ENCODE assay signal across 9 mouse cellular contexts in the genomic region with DNA sequence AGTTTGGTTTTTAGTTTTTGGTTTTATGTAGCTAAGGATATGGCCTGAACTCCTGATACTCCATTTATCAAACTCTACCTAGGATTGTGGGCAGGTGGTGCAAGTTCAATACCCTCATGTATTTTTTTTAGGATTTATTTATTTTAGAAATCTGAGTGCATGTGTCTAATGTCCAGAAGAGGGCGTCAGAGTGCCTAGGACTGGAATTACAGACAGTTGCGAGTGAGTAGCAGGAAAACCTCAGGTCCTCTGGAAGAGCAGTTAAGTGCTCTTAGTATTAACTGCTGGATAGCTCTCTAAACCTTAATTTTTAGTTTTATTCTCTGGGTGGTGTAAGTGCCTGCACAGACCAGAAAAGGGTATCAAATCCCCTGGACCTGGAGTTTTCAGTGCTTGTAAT. TPM values are rescaled to one million over a fixed set of nuclear protein-coding genes. Genes with fewer than 3 reads are reported as not detected.
A peak's percentile ranks its signal among the peaks of the same experiment; 100 is the strongest.
DNase-seq lines count a peak whose midpoint lies in the region; ATAC-seq lines count a peak whose summit lies in the region.
"Had no signal": no experiment of that assay in that cellular context is flagged by ENCODE, and none has a peak within 500 bp of the region (broad histone marks: within the 10 kb centered on the region; RNA-seq: fewer than 3 reads in every experiment).

No protein-coding gene starts in this region.

- H3K4me2 ChIP-seq in forebrain, embryonic 14.5 days (ENCODE audit: low read length): no peak overlapping the region
- H3K4me2 ChIP-seq in forebrain, embryonic 16.5 days (ENCODE audit: low read length): no peak overlapping the region
- no peak overlapping the region for H3K4me2 ChIP-seq in midbrain, embryonic 14.5 days (ENCODE audit: low read length)
- H3K4me2 ChIP-seq in midbrain, embryonic 13.5 days (replicated peaks): no peak overlapping the region

- H3K27me3 ChIP-seq in forebrain, embryonic 14.5 days (replicated peaks; ENCODE audit: control insufficient read depth, insufficient read depth, low read length): no peaks in the 10 kb centered on the region
- H3K27me3 ChIP-seq in forebrain, embryonic 16.5 days (replicated peaks; ENCODE audit: control insufficient read depth, insufficient read depth, low read length): no peaks in the 10 kb centered on the region
- H3K27me3 ChIP-seq in midbrain, embryonic 14.5 days (ENCODE audit: control insufficient read depth, insufficient read depth, low read length): no peaks in the 10 kb centered on the region
- H3K27me3 ChIP-seq in midbrain, embryonic 13.5 days: no peaks in the 10 kb centered on the region
- H3K27me3 ChIP-seq in splenic B cell, adult 2 months (ENCODE audit: control insufficient read depth, insufficient read depth, low read length, poor library complexity, severe bottlenecking): no peaks in the 10 kb centered on the region

- no peaks in the 10 kb centered on the region for H3K4me1 ChIP-seq in forebrain, embryonic 14.5 days (ENCODE audit: control insufficient read depth, insufficient read depth, low read length)
- H3K4me1 ChIP-seq in forebrain, embryonic 16.5 days (replicated peaks; ENCODE audit: control insufficient read depth, insufficient read depth, low read length): no peaks in the 10 kb centered on the region
- no peaks in the 10 kb centered on the region for H3K4me1 ChIP-seq in midbrain, embryonic 14.5 days (ENCODE audit: control insufficient read depth, insufficient read depth, low read length)
- H3K4me1 ChIP-seq in midbrain, embryonic 13.5 days (replicated peaks): no peaks in the 10 kb centered on the region

- no peak overlapping the region for H3K27ac ChIP-seq in forebrain, embryonic 14.5 days (ENCODE audit: low read depth, low read length)
- no peak overlapping the region for H3K27ac ChIP-seq in forebrain, embryonic 16.5 days (ENCODE audit: low read length)
- no peak overlapping the region for H3K27ac ChIP-seq in midbrain, embryonic 14.5 days (replicated peaks; ENCODE audit: low read depth, low read length)
- no peak overlapping the region for H3K27ac ChIP-seq in midbrain, embryonic 13.5 days
- H3K27ac ChIP-seq: heart, embryonic 10.5 days had no signal

- H3K9me3 ChIP-seq in forebrain, embryonic 14.5 days (replicated peaks; ENCODE audit: control insufficient read depth, low read length): peaks cover 3% of the 10 kb centered on the region; the same call in 1 of the 2 replicates
- H3K9me3 ChIP-seq in forebrain, embryonic 16.5 days (ENCODE audit: control insufficient read depth, low read length): no peaks in the 10 kb centered on the region
- no peaks in the 10 kb centered on the region for H3K9me3 ChIP-seq in midbrain, embryonic 14.5 days (ENCODE audit: control insufficient read depth, low read length)
- no peaks in the 10 kb centered on the region for H3K9me3 ChIP-seq in midbrain, embryonic 13.5 days
- H3K9me3 ChIP-seq: heart, embryonic 10.5 days had no signal

- no peak overlapping the region for H3K4me3 ChIP-seq in forebrain, embryonic 14.5 days (ENCODE audit: low read depth, low read length)
- H3K4me3 ChIP-seq in forebrain, embryonic 16.5 days (replicated peaks; ENCODE audit: low read length): no peak overlapping the region
- H3K4me3 ChIP-seq in midbrain, embryonic 14.5 days (replicated peaks; ENCODE audit: low read depth, low read length): no peak overlapping the region
- H3K4me3 ChIP-seq in midbrain, embryonic 13.5 days (replicated peaks): no peak overlapping the region
- H3K4me3 ChIP-seq: heart, embryonic 10.5 days had no signal

- ATAC-seq in forebrain, embryonic 14.5 days: no peak
- no peak for ATAC-seq in forebrain, embryonic 16.5 days
- ATAC-seq in midbrain, embryonic 14.5 days (ENCODE audit: low FRiP score, low TSS enrichment): no peak
- no peak for ATAC-seq in midbrain, embryonic 13.5 days
- ATAC-seq in common myeloid progenitor, adult 5-6 weeks (replicated peaks; ENCODE audit: low read depth, poor library complexity, severe bottlenecking): peak; percentile 68
- no peak for ATAC-seq in activated CD4-positive, CD25-positive, alpha-beta regulatory T cell, adult 4 months

- H3K36me3 ChIP-seq in forebrain, embryonic 14.5 days (ENCODE audit: control insufficient read depth, insufficient read depth, low read length): no peaks in the 10 kb centered on the region
- no peaks in the 10 kb centered on the region for H3K36me3 ChIP-seq in forebrain, embryonic 16.5 days (ENCODE audit: control insufficient read depth, insufficient read depth)
- H3K36me3 ChIP-seq in midbrain, embryonic 14.5 days (ENCODE audit: control insufficient read depth, insufficient read depth, low read length): no peaks in the 10 kb centered on the region
- peaks cover 5% of the 10 kb centered on the region; the same call in 1 of the 2 replicates for H3K36me3 ChIP-seq in midbrain, embryonic 13.5 days
- H3K36me3 ChIP-seq in splenic B cell, adult 2 months (ENCODE audit: control insufficient read depth, insufficient read depth, low read length, poor library complexity, severe bottlenecking): 0 out of 2 replicates have a peak, but pooled peaks cover 2% of the 10 kb centered on the region

- H3K9ac ChIP-seq in forebrain, embryonic 14.5 days (ENCODE audit: low read length): no peak overlapping the region
- H3K9ac ChIP-seq in forebrain, embryonic 16.5 days (replicated peaks; ENCODE audit: low read depth, low read length): no peak overlapping the region
- no peak overlapping the region for H3K9ac ChIP-seq in midbrain, embryonic 14.5 days (replicated peaks; ENCODE audit: low read length)
- no peak overlapping the region for H3K9ac ChIP-seq in midbrain, embryonic 13.5 days (replicated peaks)

- WGBS in forebrain, embryonic 14.5 days: 38% methylated on average over 2 of the region's 2 CpGs
- WGBS in forebrain, embryonic 16.5 days: 26% methylated on average over 2 of the region's 2 CpGs
- WGBS in midbrain, embryonic 14.5 days: 32% methylated on average over 2 of the region's 2 CpGs
- WGBS in midbrain, embryonic 13.5 days: 38% methylated on average over 2 of the region's 2 CpGs

- DNase-seq in forebrain, embryonic 14.5 days (ENCODE audit: low spot score): peak; percentile 29
- peak; percentile 35 for DNase-seq in midbrain, embryonic 14.5 days
- peak; percentile 64 for DNase-seq in splenic B cell, adult 2 months (ENCODE audit: low read depth, low spot score)
- DNase-seq in spleen, postnatal 10 days (ENCODE audit: low spot score in 2 of 2): no peak

RNA-seq across cellular contexts. Expression of a gene that starts 19.4 kb away (rescaled TPM):
- polyA plus RNA-seq in forebrain, embryonic 14.5 days (2014; fragmentation: Nextera tagmentation; extraction: Ambion mirVana): 4.7 and 5.9 TPM in 2 replicates
- 7.3 and 8.8 TPM in 2 replicates for polyA plus RNA-seq in forebrain, embryonic 16.5 days (2015; fragmentation: Nextera tagmentation; extraction: Ambion mirVana)
- polyA plus RNA-seq in midbrain, embryonic 14.5 days (2014; fragmentation: Nextera tagmentation; extraction: Ambion mirVana): 6.4 and 10.7 TPM in 2 replicates
- 12.2 and 13.0 TPM in 2 replicates for polyA plus RNA-seq in midbrain, embryonic 13.5 days (2015; fragmentation: Nextera tagmentation; extraction: Ambion mirVana)
- total RNA-seq in common myeloid progenitor, adult 5-6 weeks (2017): 13.6 and 19.3 TPM in 2 replicates
- polyA plus RNA-seq in activated CD4-positive, CD25-positive, alpha-beta regulatory T cell, adult 4 months (2017; shearing (Covaris generic)): 10 to 100 TPM; 10.5 to 11.4 TPM

Comparison
In these comparisons a context has a peak if more than half of its experiments do, and no peak if none do; other contexts are left out.
1. DNase-seq: peak in forebrain, embryonic 14.5 days (single experiment), midbrain, embryonic 14.5 days (single experiment) and splenic B cell, adult 2 months (single experiment); none in spleen, postnatal 10 days (0 of 2).